Mouse (Mus musculus): ENCODE results near the gene Pax5.
A peak's percentile ranks its signal among the peaks of the same experiment; 100 is the strongest.

Gene Pax5

DNA sequence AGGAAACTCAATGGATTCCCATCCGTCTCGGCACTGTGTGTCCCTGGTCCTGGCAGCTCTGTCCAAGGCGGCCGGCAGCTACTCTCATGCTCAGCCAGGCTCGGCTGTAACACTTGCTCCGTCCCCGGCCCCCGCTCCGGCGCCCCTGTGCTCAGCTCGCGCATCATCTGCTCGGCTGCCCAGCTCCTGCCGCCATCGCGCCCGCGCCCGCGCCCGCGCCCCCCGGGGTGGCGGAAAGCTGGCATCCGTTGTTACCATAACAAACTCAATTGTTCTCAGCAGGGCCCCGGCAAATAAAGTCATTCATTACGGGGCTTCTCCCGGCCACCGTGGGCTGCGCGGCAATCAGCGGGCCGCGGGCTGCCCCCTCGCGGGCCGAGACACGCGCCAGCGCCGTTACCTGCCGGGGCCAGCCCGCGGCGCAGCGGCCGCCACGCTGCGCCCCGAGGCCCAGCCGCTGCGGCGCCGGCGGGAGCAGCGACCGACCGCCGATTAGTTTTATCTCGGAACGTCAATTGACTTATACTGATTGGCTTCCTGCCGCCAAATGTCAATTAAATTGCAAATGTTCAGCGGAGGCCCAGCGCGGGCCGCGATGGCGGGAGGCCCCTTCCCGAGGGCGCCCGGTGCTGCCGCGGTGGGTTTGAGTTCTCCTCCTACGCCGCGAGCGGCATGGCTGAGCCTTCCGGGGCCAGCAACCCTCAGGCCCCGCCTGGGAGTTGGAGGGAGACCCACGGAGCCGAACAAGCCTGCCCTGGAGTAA is 46.1 kb downstream of the Pax5 start:
- DNase-seq = peak in 1 of 2 experiments; percentile 28

- DNase-seq = no peak
These were observed 46.8 kb downstream of the Pax5 start for GRCm38 (mm10) chr4:44663489-44663888.

- no peak for DNase-seq
These were observed 65.1 kb downstream of the Pax5 start for GRCm38 (mm10) chr4:44645181-44645580.

GRCm38 (mm10) chr4:44641831-44642587 is 68.3 kb downstream of the Pax5 start:
- DNase-seq = no peak

DNA sequence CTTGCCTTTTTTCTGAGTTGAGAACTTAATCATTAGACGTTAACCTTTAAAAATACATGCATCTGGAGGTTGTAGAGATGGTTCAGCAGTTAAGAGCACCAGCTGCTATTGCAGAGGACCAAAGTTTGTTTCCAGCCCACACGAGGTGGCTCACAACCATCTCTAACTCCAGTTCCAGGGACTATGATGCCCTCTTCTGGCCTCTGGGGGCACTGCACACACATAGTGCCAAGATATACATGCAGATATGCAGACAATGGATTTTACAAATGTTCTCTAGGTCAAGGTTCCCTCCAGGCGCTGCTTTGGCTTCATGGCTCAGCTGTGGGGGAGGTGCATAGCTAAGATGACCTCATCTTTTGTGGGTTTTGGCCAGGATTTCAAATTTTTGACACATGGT is 74.7 kb downstream of the Pax5 start:
- DNase-seq = no peak

- DNase-seq = peak; percentile 3 to 30
These were observed 76.4 kb downstream of the Pax5 start for GRCm38 (mm10) chr4:44633694-44634524.

- DNase-seq = no peak
These were observed 80.2 kb downstream of the Pax5 start for GRCm38 (mm10) chr4:44630059-44630458.

GRCm38 (mm10) chr4:44627890-44628289 is 82.4 kb downstream of the Pax5 start:
- DNase-seq = no peak

- no peak for DNase-seq
These were observed 85.2 kb downstream of the Pax5 start for GRCm38 (mm10) chr4:44625108-44625424.

DNA sequence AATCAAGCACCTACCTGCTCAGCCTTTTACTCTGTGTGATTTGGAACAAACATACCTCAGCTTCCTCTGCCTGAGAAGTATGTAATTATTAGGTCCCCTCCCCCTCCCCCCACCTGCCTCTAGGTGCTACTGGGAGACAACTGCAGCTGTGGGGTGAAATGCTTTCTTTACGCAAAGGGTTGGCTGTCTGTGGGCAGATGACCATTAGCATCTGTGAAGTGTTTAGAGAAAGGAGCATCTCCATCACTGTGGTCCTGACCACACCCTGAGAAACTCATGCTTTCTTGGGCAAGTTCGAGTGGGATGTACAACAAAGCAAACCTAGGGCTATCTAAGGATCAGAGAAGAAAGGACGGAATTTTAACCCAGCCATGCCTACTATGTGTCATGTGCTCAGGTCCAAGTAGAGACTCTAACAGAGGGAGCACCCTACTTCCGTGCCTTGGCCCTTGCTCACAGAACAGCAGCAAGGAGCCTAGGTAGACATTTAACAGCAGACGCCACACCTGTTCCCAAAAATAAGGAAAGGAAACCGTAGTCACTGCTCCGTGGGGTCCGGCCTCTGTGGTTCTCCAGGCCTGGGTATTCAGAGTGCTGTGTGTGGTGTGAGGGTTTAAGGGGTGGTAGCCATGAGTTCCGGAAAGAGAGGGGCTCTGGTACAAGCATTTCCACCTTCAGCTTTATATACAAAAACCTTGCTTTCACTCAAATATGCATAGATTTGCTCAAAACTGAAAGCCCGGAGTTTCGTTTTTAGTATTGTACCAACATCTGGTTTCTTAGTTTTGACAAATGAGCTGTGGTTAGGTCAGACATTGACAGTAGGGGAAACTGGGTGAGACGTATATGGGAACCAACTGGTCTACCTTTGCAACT is 85.8 kb downstream of the Pax5 start:
- DNase-seq = no peak

DNA sequence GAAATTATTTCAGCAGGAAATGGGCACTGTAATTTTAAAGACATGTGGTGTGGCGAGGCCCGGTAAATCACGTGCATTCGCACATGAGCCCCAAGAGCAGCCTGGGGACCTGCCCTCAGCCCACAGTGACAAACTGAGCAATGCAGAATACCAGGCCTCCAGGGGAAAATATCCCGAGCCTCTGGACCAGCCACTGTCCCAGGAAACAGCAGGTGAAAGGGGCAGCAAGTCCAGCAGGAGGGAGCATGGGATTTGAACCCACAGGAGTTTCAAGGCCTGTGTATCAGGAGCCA is 86.9 kb downstream of the Pax5 start:
- DNase-seq = no peak

DNA sequence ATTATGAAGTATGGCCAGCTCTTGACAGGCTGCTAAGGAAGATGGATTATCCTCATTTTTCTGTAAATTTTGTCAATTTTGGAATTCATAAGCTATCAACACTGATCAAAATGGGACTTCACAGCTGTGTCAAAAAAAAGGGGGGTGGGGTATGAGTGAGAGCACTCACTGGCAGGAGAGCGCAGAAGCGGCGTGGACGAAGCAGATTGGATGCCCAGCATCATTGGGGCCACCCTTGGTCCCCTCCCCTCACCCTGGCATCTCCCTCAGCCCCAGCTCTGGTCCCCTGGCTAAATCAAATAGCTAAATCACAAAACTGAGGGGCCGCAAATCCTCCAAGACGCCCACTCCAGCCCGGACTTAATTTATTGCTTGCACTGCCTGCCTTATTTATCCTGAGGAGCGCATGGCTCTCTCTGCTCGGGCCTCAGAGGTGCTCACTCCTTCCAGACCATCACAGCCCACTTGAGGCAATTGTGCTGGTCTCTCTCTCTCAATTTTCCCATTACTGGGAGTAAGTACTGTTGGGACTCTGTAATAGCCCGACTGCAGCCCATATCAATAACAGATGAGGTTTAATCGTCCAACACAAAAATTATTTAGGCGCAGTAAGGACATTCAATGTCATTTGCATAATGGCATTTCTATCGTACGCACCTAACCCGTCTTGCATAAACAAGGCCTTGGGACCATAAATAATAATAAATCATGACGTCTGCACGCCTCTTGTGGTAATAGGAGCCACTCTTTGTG is 87.4 kb downstream of the Pax5 start:
- DNase-seq = no peak

GRCm38 (mm10) chr4:44620241-44620640 is 90.0 kb downstream of the Pax5 start:
- no peak for DNase-seq

DNA sequence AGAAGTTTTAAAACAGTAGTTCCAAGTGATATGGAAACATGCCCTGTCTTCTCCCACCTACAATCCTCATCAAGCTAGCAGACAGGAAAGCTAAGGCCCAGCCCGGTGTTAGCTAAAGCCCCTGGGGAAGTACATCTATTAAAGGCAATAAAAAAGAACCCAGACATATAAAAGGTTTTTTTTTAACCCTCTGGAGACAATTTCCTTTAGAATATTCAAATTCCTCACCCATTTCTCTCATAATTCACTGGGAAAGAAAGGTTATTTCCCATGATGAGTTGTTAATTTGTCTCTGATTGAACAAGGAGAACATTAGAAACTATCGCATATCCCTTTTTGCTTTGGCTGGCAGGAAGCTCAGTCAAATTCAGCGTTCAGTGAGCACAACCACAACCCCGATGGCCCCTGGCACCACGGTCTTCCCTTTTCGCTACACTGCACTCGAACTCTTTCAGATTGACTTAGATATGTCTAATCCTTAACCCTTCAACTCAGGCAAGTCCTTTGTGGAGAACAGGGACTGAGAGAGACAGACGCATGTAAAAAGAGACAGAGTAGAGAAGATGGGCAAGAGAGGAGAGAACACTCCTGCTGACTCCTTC is 96.1 kb downstream of the Pax5 start:
- no peak for DNase-seq

- no peak for DNase-seq
These were observed 97.9 kb downstream of the Pax5 start for GRCm38 (mm10) chr4:44612392-44612791.

DNA sequence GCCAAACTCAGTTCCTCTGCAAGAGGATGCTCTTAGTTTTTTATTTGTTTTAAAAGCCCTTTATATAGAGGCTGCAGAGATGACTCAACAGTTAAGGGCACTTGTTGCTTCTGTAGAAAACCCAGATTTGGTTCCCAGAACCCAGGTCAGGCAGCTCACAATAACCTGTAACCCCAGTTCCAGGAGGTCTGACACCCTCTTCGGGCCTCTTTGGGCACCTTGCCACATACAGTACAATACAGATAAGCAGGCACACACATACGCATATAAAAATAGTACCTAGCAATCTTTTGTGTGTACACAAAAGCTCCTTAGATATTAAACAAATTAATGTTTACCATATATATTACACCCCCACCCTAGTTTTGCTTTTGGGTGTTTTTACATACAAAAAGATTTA is 104.8 kb downstream of the Pax5 start:
- DNase-seq = no peak

- peak; percentile 73 for DNase-seq
These were observed 108.0 kb downstream of the Pax5 start for GRCm38 (mm10) chr4:44602257-44602801.

- DNase-seq = peak; percentile 40 to 46
These were observed 108.9 kb downstream of the Pax5 start for GRCm38 (mm10) chr4:44601370-44601769.

DNA sequence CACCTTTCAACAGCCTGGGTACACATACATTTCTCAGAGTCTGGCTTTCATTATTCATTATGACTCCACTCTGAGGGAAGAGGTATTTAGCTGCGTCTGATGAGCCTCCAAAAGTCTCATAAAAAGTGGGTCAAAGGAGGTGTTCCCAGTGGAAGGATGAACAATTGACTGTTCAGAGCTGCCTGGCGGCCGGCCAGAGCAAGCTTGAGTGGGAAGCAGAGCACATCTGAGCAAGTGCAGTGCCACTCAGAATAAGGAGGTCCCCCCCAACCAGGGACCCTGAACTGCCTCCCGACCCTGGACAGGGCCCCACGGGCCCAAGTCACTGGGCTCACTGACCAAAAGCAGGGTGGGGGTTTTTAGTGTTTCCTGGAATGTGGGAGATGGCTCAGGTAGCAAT is 109.4 kb downstream of the Pax5 start:
- peak in 1 of 2 experiments; percentile 27 for DNase-seq

DNA sequence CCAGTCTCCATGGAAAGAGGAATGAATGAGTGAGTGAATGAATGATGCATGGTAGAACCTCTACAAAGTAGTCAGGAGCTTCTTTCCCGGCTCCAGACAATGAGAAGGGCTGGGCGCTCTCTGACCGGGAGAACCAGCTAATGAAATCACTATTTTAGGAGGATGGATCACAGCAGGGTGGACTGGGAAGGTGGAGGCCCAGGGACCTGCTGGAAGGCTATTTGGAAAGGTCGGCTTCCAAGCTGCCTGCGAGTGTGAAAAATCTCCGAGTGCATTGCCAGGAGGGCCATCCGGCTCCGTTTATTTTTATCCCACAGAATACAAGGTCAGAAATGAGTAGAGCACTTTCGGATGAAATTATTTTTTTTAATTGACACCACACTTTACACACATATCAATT is 112.3 kb downstream of the Pax5 start:
- no peak for DNase-seq

GRCm38 (mm10) chr4:44593091-44593490 is 117.2 kb downstream of the Pax5 start:
- DNase-seq = no peak
